Mouse (Mus musculus): ENCODE measurements at regions not wholly inside any gene's neighbourhood (a gene's known extent, or its start where the extent isn't known, plus 50 kb on each side); places are given as distances from the start of the nearest gene placed in this dataset.

- no peak for DNase-seq (ENCODE audit: low read depth, low spot score)
Measured at GRCm38 (mm10) chr15:63670561-63670960, 174.4 kb downstream of the Gsdmc2 start.

DNA sequence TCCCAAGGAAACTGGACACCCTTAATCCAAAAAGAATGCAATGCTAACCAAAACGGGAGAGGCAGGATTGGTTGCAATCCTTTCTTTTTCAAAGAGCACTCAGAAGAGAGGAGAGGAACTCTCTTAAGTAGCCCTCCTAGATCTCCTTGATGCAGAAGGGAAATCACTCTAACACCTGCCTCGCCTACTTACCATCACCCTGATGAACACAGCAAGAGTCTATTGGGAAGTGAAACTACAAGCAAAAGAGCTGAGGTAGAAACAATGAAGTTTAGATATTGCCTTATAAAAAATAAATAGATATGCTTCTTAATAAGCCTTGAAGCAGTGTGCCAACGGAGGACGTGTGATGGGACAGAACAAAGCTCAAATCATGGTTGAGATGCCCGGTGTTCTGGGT is 177.4 kb downstream of the Gsdmc2 start:
- no peak for DNase-seq (ENCODE audit: low read depth, low spot score)

DNA sequence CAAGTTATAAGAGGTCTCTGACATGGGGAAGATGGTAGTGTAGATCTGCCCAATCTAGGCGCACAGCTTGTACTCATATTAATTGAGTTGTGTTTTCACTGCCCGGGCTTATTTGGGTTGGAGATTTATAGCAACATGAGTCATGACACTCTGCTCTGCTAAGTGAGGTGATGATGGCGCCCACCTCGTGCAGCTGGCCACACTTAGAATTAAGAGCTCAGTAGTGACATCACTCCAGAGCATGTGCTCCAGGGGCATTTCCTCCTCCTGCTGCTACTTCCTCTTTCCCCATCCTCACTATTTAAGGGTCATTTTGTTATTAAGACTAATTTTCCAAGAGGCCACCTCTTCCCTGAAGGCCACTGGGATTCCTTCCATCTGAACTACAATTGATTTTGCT is 179.5 kb downstream of the Gsdmc2 start:
- no peak for DNase-seq (ENCODE audit: low read depth, low spot score)

GRCm38 (mm10) chr15:63664877-63665276 is 180.1 kb downstream of the Gsdmc2 start:
- DNase-seq (ENCODE audit: low read depth, low spot score): no peak

- peak; percentile 84 for DNase-seq (ENCODE audit: low read depth, low spot score)
Measured at GRCm38 (mm10) chr15:63662183-63662582, 182.8 kb downstream of the Gsdmc2 start.

DNA sequence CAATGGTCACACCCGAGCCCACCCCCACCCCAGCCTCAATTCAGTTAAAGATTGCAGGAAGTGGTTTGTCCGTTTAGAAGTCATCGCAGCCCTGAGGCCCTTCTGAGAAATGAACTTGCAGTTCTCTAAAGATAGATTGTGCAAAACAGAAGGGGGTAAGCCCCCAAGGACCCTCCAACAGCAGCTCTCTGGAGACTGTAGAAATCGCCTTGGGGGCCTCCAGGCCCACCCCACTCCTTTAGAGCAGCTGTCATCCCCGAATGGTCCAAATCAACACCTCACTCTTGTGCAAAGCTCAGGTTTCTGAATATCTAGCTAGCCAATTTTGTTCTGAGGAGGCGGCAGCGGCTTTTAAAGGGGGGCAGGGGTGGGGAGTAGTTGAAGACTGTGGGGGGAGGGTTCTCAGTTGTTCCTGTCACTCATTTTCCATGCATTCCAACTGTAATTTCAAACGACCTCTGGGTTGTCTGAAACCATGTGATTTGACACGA is 186.9 kb downstream of the Gsdmc2 start:
- no peak for DNase-seq (ENCODE audit: low read depth, low spot score)

DNA sequence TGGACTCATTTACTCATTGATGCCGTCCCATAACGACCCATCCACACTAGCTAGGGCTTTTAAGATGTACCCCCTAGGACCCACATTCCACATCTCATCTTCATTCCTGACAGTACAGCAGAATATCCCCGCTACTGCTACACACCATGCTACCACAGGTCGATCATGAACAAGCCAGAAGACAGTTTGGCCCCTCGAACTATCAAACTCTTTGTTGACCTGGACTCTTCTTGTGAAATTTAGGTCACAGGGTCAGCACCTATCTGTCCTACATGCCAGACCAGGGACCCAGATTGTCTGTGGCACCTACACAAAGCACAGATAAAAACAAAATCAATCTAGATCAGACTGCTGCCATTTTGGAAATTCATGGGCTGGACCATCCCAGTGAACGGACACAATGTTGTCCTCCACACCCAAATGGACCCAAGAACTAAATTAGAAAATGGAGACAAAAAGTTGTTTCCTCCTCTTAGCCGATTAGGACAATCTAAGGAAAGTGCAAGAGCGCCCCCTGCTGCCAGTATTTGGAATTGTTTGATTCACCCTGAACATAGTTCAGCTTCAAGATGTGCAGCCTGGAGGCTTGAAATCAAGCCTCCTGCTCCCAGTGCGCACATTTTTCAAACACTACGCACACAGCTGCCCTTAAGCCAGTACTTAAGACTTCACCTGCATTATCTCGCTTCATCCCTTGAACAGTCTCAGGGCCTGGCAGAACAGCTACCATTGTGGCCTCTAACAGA is 192.6 kb downstream of the Gsdmc2 start:
- DNase-seq (ENCODE audit: low read depth, low spot score): peak; percentile 60

DNA sequence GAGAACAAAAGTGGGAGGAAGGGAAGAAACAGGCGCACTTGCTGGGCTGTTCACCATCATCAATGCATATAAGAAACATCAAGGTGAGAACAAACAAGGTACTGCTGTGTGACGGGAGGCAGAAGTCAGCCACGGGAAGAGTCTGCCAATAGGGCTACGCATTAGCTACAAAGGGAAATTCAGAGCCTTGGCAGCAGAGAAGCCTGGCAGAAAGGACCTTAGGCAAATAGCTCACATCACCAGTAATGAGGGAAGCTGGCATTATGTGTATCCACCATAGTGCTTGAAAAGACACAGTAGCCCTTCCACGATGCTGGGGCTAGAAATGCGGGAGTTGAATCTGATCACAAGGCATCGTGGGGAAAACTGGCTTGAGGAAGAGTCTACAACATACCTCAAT is 193.9 kb downstream of the Gsdmc2 start:
- DNase-seq (ENCODE audit: low read depth, low spot score): no peak

- DNase-seq (ENCODE audit: low read depth, low spot score): no peak
Measured at GRCm38 (mm10) chr15:63648142-63648989, 196.6 kb downstream of the Gsdmc2 start.

GRCm38 (mm10) chr15:63624814-63625213 is 220.2 kb downstream of the Gsdmc2 start:
- no peak for DNase-seq (ENCODE audit: low read depth, low spot score)

DNA sequence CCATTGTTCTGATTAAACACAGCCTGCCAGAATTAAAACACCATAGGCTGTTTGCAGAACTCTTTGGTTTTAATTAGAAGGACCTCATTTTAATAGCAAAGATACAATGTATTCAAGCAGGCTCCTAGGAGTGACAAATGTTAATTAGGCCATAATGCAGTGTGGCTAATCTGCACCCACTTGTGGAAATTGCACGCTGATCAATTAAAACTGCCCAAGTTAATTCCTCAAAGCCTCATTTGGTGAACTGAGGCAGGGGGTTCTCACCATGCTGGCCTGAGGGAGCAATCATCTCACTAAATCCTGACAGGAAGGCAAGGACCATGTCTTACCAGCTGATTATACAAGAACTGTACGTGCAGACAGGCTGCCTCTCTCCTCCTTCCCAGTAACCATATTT is 220.7 kb downstream of the Gsdmc2 start:
- no peak for DNase-seq (ENCODE audit: low read depth, low spot score)

DNA sequence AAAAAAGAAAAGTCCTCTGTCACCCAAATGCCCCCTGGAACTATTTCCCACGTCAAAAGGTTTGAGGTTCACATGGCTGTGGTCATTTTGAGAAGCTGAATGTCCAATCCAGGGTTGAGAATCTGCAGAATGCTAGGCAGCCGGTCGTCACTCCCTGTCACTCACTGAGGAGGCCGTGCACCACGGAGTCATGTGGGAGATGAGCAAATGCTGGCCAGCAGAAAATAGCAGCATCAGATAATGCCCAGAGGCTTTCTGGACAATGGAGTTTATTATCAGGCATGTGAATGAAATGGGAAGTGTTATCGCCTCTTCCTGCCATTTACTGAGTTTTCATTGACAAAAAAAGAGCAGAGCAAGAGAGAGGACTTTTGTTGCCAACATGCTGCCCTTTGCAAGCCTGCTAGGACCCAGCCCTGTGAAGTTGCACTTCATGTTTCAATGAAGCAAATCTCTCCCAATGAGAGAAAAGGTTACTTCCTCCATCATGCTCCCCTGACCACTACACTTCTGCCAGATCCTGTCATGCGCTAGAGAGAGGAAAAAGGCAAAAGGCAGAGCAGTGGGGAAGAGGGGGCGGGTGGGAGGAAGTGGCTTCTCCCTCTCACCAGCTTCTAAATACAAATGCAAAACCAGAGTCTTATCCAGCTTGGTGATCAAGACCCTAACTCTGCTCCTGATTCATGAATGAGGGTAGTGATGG is 228.3 kb downstream of the Gsdmc2 start:
- no peak for DNase-seq (ENCODE audit: low read depth, low spot score)

DNA sequence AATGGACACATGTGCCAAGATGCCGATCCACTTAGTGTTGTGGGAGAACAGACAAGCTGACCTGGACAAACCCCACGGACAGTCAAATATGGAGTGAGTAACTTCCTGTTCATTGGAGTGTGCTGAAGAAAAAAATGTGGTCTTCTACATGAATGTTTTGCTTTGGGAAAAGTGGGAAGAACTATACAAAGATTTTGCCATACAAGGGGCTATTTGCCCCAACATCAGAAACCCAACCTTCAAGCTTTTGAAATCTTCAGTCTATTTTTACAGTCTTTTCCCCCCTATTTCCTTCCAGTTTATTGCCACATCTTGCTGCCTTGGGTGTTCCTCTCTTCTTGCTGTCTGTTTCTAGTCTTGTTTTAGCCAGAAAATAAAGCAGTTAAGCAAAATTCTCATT is 230.8 kb downstream of the Gsdmc2 start:
- DNase-seq (ENCODE audit: low read depth, low spot score): no peak

- no peak for DNase-seq (ENCODE audit: low read depth, low spot score)
Measured at GRCm38 (mm10) chr15:63613120-63613519, 231.9 kb downstream of the Gsdmc2 start.

DNA sequence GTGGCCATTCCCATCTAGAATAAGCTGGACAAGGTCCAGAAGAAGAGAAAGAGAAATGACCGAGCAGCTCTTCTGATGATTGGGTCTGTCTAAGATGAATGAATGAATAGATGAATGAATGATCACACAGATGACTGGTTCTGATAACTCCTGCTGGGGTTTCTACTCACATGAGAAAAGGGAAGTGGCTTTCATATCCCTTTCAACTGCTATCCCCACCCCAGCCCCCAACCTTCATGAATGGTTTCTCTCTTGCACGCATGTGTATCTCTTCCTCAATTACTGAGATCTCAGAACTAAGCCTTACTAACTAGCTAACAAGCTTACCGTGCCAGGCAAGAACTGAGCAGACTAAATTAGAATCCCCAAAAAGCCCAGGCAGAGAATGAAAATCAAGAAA is 233.8 kb downstream of the Gsdmc2 start:
- no peak for DNase-seq (ENCODE audit: low read depth, low spot score)

DNA sequence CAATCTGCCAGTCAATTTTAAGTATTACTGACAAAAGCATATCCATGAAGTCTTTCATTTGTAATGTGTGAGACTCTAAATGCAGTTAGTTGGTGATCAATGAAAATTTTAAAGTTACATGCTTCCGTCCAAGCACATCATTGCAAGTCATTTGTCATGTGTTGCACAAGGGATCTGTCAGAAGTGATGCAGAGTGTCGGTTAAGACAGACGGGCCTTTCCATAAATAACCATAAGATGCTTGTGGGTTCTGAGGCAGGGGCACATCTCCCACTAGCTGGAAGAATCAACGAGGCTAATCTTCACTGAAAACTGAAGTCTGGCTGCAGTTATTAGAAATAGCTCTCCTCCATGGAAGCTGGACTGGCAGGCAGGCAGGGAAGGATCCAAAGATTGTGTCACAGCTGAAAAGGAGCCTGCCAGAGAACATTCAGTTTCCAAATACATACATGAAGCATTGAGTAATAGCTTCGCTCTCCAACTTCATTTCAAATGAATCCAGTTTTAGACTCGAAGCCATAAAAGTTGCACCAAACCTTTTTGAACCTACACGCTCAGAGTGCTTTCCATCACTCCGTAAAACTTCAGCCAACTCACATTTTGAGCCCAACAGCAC is 241.8 kb downstream of the Gsdmc2 start:
- no peak for DNase-seq (ENCODE audit: low read depth, low spot score)

DNA sequence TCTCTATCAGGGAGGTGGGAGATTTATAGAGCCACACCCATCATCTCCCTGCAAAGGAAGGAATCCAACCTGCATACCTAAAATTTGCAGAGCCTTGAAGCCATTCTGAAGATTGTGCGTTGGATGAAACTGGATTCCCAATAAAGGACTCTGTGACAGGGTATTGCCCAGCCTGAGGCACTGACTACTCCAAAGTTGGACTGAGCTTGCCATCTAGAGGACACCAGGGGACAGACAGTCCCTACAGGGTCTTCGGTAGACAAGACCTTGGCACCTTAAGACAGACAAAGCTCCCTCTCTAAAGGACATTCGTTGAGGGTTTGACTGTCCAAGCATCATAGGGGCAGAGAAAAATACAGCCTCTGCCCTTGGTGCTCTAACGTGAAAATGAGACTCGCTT is 243.4 kb downstream of the Gsdmc2 start:
- peak; percentile 6 for DNase-seq (ENCODE audit: low read depth, low spot score)

- no peak for DNase-seq (ENCODE audit: low read depth, low spot score)
Measured at GRCm38 (mm10) chr15:63592758-63593463, 252.1 kb downstream of the Gsdmc2 start.

DNA sequence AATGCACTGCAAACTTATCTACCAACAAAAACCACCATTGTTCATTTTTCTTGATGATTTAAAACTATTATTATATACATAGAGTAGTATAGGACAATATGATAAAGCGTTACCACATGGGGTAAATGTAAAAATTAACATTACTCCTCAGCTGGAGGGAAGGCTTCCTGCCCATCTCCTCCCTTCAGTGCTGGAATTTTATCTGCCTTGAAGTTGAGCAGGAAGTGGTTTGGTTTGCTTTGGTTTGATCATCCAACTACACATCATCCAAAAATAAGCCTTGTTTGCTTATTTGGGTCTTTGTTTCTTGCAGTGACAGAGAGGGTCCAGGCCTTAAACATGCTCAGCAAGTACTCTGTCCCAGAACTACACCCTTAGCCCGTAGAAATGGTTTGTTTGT is 285.7 kb downstream of the Gsdmc2 start:
- DNase-seq (ENCODE audit: low read depth, low spot score): no peak

DNA sequence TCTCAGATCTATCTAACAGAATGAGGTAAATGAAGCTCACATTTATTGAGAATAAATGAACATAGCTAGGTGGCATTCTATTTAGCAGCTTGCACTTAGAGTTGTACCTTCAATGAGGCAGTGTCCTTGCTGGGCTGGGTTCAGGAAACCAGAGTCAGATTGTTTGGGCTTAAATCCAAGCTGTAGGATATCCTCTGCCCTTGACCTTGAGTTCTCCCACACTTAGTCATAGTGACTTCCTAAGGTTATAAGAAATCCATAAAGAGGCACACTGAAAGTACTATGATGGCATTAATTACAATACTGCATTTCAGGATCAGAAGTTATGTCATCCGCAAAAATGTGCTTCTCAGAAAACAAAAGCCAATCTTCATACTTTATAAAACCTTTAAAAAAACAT is 286.3 kb downstream of the Gsdmc2 start:
- no peak for DNase-seq (ENCODE audit: low read depth, low spot score)

GRCm38 (mm10) chr15:63557816-63558215 is 287.2 kb downstream of the Gsdmc2 start:
- DNase-seq (ENCODE audit: low read depth, low spot score): no peak

All from R1 (cell line).